ENCODE assay signal across 7 mouse cellular contexts in the genomic region with DNA sequence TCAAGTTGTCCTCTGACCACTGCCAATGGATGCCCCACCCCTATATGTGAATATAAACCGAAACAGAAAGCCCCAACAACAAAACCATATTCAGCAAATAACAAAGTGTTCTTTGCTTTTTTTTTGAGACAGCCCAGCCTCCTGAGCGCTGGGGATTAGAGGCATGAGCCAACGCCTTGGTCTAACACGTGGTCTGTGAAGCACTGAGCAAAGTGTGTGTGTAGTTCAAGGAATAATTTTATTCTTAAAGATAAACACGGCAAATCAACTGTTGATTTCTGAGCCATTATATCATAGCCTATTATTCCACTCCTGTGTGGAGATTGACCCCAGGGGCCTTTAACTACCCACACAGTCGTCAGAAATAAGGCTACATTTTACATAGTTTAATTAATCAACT. TPM values are rescaled to one million over a fixed set of nuclear protein-coding genes. Genes with fewer than 3 reads are reported as not detected.
A peak's percentile ranks its signal among the peaks of the same experiment; 100 is the strongest.
DNase-seq lines count a peak whose midpoint lies in the region; ATAC-seq lines count a peak whose summit lies in the region.

No protein-coding gene starts in this region.

- H3K27me3 ChIP-seq in lung, embryonic 15.5 days = no peaks in the 10 kb centered on the region
- peaks cover 10% of the 10 kb centered on the region; the same call in 1 of the 2 replicates for H3K27me3 ChIP-seq in forebrain, embryonic 10.5 days (ENCODE audit: poor library complexity, severe bottlenecking)
- no peaks in the 10 kb centered on the region for H3K27me3 ChIP-seq in liver, embryonic 11.5 days (replicated peaks; ENCODE audit: control insufficient read depth, insufficient read depth, low read length)
- no peaks in the 10 kb centered on the region for H3K27me3 ChIP-seq in stomach, embryonic 16.5 days (ENCODE audit: control insufficient read depth, insufficient read depth, low read length)

- H3K4me2 ChIP-seq in lung, embryonic 15.5 days = peak overlapping the region; percentile 59
- peak overlapping the region; percentile 64 for H3K4me2 ChIP-seq in liver, embryonic 11.5 days
- peak overlapping the region; percentile 59 for H3K4me2 ChIP-seq in stomach, embryonic 16.5 days (ENCODE audit: low read depth, low read length)

- no peak for ATAC-seq in lung, embryonic 15.5 days (ENCODE audit: borderline replicate concordance, extremely low read depth, low FRiP score, low TSS enrichment)
- ATAC-seq in liver, embryonic 11.5 days (replicated peaks; ENCODE audit: low FRiP score) = no peak
- ATAC-seq in stomach, embryonic 16.5 days (ENCODE audit: insufficient read depth, low FRiP score) = no peak

- H3K9ac ChIP-seq in lung, embryonic 15.5 days = no peak overlapping the region
- H3K9ac ChIP-seq in liver, embryonic 11.5 days (ENCODE audit: low read depth, low read length) = no peak overlapping the region
- H3K9ac ChIP-seq in stomach, embryonic 16.5 days (ENCODE audit: low read length) = peak overlapping the region; percentile 85

- peak overlapping the region; percentile 75 for H3K4me3 ChIP-seq in lung, embryonic 15.5 days
- peak overlapping the region; percentile 87 for H3K4me3 ChIP-seq in forebrain, embryonic 10.5 days
- H3K4me3 ChIP-seq in liver, embryonic 11.5 days (ENCODE audit: low read depth, low read length) = peak overlapping the region; percentile 87
- peak overlapping the region; percentile 75 for H3K4me3 ChIP-seq in stomach, embryonic 16.5 days (replicated peaks; ENCODE audit: low read length)

- H3K9me3 ChIP-seq in lung, embryonic 15.5 days = no peaks in the 10 kb centered on the region
- peaks cover 14% of the 10 kb centered on the region; the same call in 1 of the 2 replicates for H3K9me3 ChIP-seq in forebrain, embryonic 10.5 days
- H3K9me3 ChIP-seq in liver, embryonic 11.5 days (ENCODE audit: control insufficient read depth, low read length) = no peaks in the 10 kb centered on the region
- 0 out of 2 replicates have a peak, but pooled peaks cover 4% of the 10 kb centered on the region for H3K9me3 ChIP-seq in stomach, embryonic 16.5 days (replicated peaks; ENCODE audit: control insufficient read depth, low read length)

- no peak for DNase-seq in lung, postnatal 14 days
- DNase-seq in forebrain, embryonic 10.5 days (ENCODE audit: extremely low spot score, low spot score) = no peak
- DNase-seq in liver, embryonic 11.5 days (ENCODE audit: low spot score) = no peak
- no peak for DNase-seq in embryo, embryonic 10.5 days (ENCODE audit: low spot score)
- no peak for DNase-seq in spleen, adult 12 weeks (ENCODE audit: low spot score)

- peaks cover 30% of the 10 kb centered on the region for H3K4me1 ChIP-seq in lung, embryonic 15.5 days
- H3K4me1 ChIP-seq in forebrain, embryonic 10.5 days = peaks cover 40% of the 10 kb centered on the region
- H3K4me1 ChIP-seq in liver, embryonic 11.5 days (replicated peaks; ENCODE audit: control insufficient read depth, insufficient read depth, low read length) = peaks cover 18% of the 10 kb centered on the region
- peaks cover 19% of the 10 kb centered on the region; the same call in 1 of the 2 replicates for H3K4me1 ChIP-seq in stomach, embryonic 16.5 days (ENCODE audit: control insufficient read depth, insufficient read depth, low read length)

- 60% methylated on average over 6 of the region's 6 CpGs for WGBS in lung, embryonic 15.5 days
- 85% methylated on average over 6 of the region's 6 CpGs for WGBS in forebrain, embryonic 10.5 days
- WGBS in liver, embryonic 11.5 days = 78% methylated on average over 6 of the region's 6 CpGs
- WGBS in stomach, embryonic 16.5 days = 53% methylated on average over 6 of the region's 6 CpGs

- peaks cover 29% of the 10 kb centered on the region for H3K36me3 ChIP-seq in lung, embryonic 15.5 days
- H3K36me3 ChIP-seq in forebrain, embryonic 10.5 days (replicated peaks) = peaks cover 46% of the 10 kb centered on the region
- H3K36me3 ChIP-seq in liver, embryonic 11.5 days (ENCODE audit: control insufficient read depth, insufficient read depth, low read length) = peaks cover 27% of the 10 kb centered on the region
- peaks cover 20% of the 10 kb centered on the region for H3K36me3 ChIP-seq in stomach, embryonic 16.5 days (ENCODE audit: control insufficient read depth, insufficient read depth, low read length)

- 0 out of 2 replicates have a peak overlapping the region, but pooled peaks have one; percentile 97 for H3K27ac ChIP-seq in lung, embryonic 15.5 days
- H3K27ac ChIP-seq in forebrain, embryonic 10.5 days = no peak overlapping the region
- H3K27ac ChIP-seq in liver, embryonic 11.5 days (ENCODE audit: low read depth, low read length) = no peak overlapping the region
- peak overlapping the region; percentile 93; the same call in 1 of the 2 replicates for H3K27ac ChIP-seq in stomach, embryonic 16.5 days (ENCODE audit: low read length)

RNA-seq across cellular contexts. Expression of a gene that starts 1.6 kb away (rescaled TPM):
- 445 and 492 TPM in 2 replicates for polyA plus RNA-seq in lung, embryonic 15.5 days (2015; fragmentation: Nextera tagmentation; extraction: Ambion mirVana)
- polyA plus RNA-seq in forebrain, embryonic 10.5 days (2016; fragmentation: Nextera tagmentation; extraction: Ambion mirVana) = 442 and 447 TPM in 2 replicates
- polyA plus RNA-seq in liver, embryonic 11.5 days (2014; fragmentation: Nextera tagmentation; extraction: Ambion mirVana) = 367 and 381 TPM in 2 replicates
- 451 and 475 TPM in 2 replicates for polyA plus RNA-seq in stomach, embryonic 16.5 days (2015; fragmentation: Nextera tagmentation; extraction: Ambion mirVana)

RNA-seq across cellular contexts. Expression of a gene that starts 38.5 kb away (rescaled TPM):
- polyA plus RNA-seq in lung, embryonic 15.5 days (2015; fragmentation: Nextera tagmentation; extraction: Ambion mirVana) = 2.7 and 3.0 TPM in 2 replicates
- polyA plus RNA-seq in forebrain, embryonic 10.5 days (2016; fragmentation: Nextera tagmentation; extraction: Ambion mirVana) = not detected in 2 replicates
- polyA plus RNA-seq in liver, embryonic 11.5 days (2014; fragmentation: Nextera tagmentation; extraction: Ambion mirVana) = 0.36 and 0.48 TPM in 2 replicates
- polyA plus RNA-seq in stomach, embryonic 16.5 days (2015; fragmentation: Nextera tagmentation; extraction: Ambion mirVana) = 11.9 and 13.8 TPM in 2 replicates

RNA-seq across cellular contexts. Expression of a gene that starts 54.3 kb away (rescaled TPM):
- polyA plus RNA-seq in lung, embryonic 15.5 days (2015; fragmentation: Nextera tagmentation; extraction: Ambion mirVana) = not detected in 2 replicates
- polyA plus RNA-seq in forebrain, embryonic 10.5 days (2016; fragmentation: Nextera tagmentation; extraction: Ambion mirVana) = not detected in 2 replicates
- not detected in 2 replicates for polyA plus RNA-seq in liver, embryonic 11.5 days (2014; fragmentation: Nextera tagmentation; extraction: Ambion mirVana)
- polyA plus RNA-seq in stomach, embryonic 16.5 days (2015; fragmentation: Nextera tagmentation; extraction: Ambion mirVana) = not detected in 2 replicates

Comparison
In these comparisons a context has a peak if more than half of its experiments do, and no peak if none do; other contexts are left out.
1. H3K27ac ChIP-seq: peak in lung, embryonic 15.5 days (single experiment) and stomach, embryonic 16.5 days (single experiment); none in forebrain, embryonic 10.5 days (single experiment) and liver, embryonic 11.5 days (single experiment).
2. Peak in every context shown above with its lines, with median percentiles within 50 percentile points of each other: H3K4me2 ChIP-seq and H3K4me3 ChIP-seq.